Mouse (Mus musculus): ENCODE measurements around the gene Spg11.
"Not testable (repeated sequence)": the region's sequence is repeated elsewhere in the genome, so short reads cannot be mapped to it uniquely, and the experiment has no call there.

Spg11 gene

DNA sequence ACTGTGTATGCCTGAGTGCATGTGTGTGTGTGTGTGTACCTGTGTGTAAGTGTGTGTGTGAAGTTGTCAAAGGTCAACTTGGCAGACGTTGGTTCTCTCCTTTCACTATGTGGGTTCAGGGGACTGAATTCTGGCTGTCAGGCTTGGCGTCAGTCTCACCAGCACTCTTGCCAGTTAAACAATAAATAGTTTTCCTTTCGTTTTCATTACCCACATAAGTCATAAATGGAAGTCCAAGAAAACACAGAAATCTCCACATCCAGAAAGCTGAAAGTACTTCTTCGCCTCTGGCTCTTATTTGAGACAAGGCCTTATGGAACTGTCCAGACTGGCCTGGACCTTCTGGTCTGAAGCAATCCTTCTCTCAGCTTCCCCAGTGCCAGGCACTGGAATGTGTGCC, 27.6 kb upstream of the Spg11 start:
- DNase-seq (ENCODE audit: low spot score in 2 of 2): no peak

DNA sequence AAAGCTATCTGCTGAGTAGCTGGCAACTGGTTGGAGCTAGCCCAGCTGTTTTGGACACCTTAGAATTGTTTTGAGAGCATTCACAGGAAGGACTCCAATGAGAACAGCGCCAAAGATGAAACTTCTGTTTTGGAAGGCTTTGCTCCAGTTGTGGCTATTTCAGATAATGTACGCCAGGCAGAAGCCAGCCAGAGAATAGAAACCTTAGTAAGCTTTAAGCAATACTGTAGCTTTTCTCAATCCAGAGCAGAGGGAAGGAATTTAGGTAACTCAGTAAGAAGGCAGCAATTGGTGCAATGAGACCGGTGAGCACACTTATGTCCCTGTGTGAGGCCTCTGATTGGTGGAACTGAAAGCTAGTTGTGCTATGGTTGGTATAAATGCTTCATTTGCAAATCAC, 24.9 kb upstream of the Spg11 start:
- no peak for DNase-seq (ENCODE audit: low spot score in 2 of 2)

DNA sequence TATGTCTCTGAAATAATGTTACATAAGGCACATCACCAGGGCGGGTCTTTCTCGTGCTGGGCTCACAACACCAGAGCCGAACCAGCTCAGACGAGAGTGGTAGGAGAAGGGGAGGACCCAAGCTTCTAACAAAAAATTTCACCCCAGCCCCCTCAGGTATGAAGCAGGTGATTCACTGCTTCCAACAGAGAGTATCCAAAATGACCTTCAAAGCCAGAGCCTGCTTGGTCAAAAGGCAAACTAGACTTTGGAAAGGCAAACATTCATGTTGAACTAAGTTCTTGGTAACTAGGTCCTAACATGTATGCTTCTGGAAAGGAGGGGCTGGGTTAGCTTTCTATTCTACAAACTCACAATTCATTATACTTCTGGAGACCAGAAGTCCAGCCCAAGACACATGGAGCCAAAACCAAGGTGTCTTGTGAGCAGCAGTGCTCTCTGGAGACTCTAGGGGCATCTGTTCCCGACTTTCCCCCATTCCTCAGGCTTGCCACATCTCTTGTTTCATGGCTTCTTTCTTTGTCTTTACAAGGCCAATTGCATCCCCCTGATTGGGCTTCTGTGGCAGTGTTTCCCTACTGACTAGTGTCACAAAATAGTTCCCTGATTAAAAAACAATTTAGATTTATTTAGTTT, 23.3 kb upstream of the Spg11 start:
- no peak for DNase-seq (ENCODE audit: low spot score in 2 of 2)

DNA sequence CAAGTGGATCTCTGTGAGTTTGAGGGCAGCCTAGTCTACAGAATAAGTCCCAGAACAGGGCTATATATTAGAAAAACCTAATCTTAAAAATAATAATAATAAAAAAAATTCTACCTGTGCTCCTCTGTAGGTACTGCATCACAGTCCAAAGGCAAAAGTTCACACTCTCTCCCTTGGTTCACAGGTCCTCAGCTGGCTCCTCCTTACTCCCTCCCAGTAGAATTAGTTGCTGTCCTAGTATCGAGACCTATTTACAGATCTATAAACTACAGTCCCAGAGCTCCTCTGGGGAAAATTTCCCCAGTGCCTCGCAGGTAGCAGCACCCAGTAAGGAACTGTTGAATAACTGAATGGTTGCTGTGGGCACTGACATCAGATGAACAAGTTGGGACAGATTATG, 22.6 kb upstream of the Spg11 start:
- no peak for DNase-seq (ENCODE audit: low spot score in 2 of 2)

DNA sequence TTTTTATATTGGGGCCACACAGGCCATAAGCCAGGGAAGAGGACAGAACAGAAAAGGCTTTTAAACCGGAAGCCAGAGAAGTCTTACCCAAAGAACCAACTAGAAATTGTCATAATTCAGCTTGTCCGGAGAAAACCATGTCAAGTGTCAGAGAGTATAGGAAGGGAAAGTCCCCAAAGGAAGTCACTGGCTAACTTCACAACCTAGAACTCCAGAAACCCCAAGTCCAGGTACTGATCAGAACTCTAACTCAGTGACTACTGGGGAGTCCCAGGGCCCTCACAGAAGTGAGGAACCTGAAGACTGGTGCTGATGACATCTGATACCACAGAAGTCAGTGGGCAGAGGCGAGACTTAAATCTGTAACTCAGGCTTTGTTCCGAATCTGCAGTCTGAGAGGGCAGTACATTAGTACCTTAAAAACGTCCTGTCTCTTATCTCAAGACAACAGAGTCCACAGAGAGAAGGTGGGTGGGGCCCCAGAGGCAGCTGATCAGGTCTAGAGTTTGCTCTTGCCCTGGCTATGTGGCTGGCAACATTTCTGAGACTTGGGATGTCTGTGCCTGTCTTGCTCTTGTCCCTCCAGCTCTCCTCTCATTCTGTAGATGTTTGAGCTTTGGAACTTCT, 19.8 kb upstream of the Spg11 start:
- no peak for DNase-seq (ENCODE audit: low spot score in 2 of 2)

DNA sequence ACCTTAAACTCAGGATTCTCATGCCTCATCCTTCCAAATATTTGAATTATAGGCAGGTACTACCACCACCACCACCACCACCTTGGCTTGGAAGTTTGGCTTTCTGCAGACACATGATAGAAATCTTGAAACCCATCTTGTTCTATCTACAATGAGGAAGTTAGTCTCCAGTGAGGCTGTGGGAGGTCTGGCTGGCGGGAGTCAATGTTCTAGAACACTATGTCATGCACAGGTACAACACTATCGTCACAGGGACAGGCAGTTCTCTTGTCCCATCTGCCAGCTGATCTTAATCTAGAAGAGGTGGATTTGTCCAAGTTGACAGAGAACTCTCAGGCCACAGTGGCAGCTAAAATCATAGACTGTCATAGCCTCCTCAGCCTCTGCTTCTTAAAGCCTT, 14.4 kb upstream of the Spg11 start:
- DNase-seq (ENCODE audit: low spot score in 2 of 2): no peak

DNA sequence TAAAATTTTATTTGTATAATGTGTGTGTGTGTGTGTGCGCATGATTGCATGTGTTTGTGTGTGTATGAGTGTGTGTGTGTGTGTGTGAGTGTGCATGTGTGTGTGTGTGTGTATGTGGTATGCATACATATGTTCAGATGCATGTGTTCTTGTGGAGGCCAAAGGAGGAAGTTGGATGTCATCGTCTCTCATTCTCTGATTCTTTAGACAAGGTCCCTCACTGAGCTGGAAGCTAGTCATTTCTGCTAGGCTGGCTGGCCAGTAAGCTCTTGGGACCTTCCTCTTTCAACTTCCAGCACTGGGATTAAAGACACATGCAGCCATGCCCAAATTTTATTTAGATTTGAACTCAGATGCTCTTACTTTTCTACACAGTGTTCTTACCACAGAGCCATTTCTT, 13.9 kb upstream of the Spg11 start:
- no peak for DNase-seq (ENCODE audit: low spot score in 2 of 2)

DNA sequence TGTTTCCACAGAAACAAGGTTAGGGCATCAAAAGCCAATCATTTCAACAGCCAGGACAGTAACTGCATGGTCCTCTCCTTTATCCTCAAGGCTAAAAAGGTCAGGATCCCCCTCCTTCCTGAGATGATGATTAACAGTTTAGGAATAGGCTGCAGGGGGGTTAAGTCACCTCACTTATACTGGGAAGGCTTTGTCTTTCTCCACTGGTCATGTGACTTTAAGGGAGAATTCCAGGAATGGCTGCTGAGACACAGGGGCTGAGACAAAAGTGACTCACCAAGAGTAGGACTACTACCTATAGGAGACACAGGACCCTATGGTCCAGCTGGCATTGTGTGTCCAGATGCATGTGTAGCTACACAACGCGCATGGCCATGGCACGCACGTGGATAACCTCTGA, 9.4 kb upstream of the Spg11 start:
- no peak for DNase-seq (ENCODE audit: low spot score in 2 of 2)

DNA sequence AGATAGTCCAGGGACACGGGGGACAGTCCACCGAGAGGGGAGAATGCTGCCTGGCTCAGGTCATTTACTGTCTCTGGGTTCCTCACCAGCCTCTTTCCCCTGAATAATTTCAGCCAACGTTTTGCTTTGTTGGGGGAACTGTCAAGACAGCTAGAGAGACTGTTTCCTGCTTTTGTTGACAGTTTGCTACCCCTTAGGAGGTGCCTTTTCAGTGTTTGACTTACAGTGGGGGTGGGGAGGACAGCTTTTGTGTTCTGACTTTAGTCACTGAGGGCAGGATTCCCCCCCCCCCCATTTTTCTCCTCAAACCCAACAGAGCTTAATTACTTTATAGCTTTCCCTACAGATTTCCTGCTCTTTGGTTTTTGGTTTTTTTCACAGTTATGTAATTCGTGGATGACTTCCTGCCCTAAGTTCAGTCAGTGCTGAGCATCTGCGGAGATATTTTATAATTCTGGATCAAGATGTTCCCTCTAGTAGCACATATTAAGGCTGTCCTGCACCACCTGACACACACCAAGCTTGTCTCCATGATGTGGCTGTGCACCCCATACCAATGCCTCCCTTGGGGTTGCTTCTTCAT, 8.7 kb upstream of the Spg11 start:
- DNase-seq (ENCODE audit: low spot score in 2 of 2): no peak

DNA sequence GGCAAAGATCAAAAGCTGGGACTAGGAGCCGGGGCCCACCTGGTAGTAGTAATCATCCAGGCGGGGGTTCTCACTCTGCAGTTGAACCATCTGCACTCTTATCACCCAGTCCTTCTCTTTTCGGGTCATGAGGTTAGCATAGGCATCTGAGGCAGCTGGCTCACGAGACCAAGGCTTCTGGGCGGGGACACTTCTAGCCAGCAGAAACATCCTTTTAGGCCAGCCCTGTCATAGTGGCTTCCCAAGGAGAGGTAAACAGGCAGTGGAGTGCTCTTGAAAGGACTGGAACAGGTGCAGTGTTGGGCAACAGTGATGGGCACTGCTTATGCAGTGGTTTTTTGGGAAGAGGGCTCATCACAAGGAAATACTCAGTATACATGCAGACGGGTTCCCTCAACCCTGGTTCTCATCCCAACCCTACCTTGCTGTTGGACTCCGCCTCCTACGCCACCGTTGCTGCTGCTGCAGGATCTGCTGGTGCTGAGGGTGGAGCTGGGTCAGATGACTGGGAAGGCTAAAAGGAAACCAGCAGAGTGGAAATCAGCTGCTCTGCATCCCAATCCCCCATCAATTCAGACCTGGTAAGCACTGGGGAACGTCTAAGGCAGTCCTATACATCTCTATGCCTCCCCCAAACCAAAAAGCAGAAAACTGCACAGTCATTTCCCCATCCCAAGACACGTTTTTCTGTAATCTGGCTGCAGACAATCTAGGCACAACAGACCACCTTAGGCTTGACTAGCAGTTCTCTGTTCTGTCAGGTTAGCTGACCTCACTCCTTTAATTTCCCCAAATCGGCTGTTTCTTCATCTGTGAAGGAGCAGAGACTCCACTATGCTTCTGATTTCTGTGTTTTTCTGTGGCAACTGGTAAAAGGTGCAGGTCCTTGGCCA, 7.7 kb upstream of the Spg11 start:
- no peak for DNase-seq (ENCODE audit: low spot score in 2 of 2)

DNA sequence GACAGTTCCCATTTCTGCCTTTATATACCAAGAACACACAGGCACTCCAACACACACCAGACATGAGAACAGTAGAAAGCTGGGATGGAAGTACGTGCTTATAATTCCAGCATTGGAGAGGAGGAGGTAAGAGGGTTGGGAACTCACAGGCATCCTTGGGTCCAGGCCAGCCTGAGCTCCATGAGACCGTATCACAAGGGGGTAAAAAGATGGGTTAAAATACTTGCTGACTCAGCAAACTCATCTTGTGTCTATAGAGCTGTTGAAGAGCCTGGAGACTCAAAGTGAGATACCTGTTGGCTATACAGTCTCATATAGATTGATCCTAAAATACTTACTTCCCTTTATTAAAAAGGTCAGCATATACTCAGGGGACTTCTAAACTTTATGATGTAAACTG, 1.3 kb downstream of the Spg11 start:
- DNase-seq (ENCODE audit: low spot score in 2 of 2): no peak

DNA sequence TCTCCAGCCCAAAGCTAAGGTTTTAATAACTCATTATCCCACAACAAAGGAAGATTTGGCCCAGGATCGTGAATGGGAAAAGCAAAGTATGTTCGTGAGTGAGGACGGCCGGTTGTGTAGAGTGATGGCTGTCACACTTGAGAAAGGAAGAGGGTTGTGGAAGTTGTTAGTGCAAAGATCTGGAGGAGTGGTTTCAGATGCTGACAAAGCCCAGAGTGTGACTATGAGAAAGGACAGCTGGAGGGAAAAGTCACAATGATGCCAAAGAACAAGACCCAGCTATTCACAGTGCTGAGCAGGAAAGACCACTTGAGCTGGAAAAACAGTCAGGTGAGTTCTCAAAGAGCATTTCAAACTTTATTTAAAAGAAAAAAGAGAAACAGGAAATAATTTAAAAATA, 8.5 kb downstream of the Spg11 start:
- DNase-seq (ENCODE audit: low spot score in 2 of 2): no peak

DNA sequence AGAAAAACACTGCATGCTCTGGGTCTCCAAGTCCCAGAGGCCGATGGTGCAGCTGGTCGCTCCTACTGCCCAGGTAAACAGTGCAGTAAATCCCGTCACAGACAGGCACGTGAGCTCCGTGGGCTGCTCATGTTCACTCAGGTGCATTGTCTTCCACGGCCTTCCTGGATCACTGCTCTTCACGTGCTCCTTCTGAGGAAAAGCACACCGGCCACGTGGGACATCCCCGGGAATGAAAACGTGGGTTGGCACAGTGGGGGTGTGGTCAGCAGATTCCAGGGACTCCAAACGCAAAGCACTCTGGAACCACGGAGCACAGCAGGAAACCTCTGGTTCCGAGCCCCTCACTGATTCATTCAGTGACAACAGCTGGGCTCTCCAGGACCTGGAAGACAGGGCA, 10.1 kb downstream of the Spg11 start:
- no peak for DNase-seq (ENCODE audit: low spot score in 2 of 2)

DNA sequence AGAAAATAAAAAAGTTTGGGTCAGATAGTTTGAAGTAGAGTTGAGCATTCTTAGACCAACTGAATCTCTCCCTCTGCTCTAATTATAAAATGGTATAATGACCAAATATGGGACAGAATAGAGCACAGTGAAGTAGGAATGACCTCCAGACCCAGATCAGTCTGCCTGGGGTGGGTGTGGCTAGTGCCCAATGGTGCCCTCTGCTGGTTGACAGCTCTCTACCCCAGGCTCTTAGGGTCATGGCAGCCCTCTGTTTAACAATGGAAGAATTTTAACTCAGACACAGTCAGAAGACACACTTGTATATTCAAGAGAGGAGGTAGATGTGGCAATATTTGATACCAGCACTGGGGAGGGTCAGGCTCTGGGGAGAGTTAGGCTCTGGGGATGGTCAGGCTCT, 16.1 kb downstream of the Spg11 start:
- DNase-seq (ENCODE audit: low spot score in 2 of 2): no peak

DNA sequence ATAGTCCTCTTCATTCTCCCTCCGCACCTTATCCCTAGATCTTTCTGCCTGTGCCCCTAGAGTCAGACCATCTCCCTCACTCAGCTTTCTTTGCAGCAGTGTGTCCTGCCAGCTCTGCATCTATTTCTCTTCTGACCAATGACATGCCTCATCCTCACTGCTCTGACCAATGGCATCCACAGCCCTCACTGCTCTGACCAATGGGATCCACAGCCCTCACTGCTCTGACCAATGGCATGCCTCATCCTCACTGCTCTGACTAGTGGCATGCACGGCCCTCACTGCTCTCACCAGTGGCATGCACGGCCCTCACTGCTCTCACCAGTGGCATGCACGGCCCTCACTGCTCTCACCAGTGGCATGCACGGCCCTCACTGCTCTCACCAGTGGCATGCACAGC, 20.5 kb downstream of the Spg11 start:
- DNase-seq (ENCODE audit: low spot score in 2 of 2): not testable (repeated sequence)

DNA sequence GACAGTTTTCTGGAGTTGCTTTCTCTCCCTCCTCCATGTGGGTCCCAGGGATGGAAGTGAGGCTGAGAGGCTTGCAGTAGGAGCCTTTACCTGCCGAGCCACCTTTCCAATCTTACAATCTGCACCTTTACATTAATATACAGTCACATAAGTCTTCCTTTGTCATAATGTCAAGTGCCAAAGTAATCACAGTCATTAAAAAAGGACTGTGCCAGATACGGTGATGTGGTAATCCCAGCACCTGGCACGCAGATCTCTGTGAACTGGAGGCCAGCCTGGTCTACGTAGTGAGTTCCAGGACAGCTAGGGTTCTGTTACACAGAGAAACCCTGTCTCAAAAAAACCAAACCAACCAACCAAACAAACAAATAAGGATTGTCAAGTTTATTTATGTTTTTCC, 24.3 kb downstream of the Spg11 start:
- DNase-seq (ENCODE audit: low spot score in 2 of 2): no peak

DNA sequence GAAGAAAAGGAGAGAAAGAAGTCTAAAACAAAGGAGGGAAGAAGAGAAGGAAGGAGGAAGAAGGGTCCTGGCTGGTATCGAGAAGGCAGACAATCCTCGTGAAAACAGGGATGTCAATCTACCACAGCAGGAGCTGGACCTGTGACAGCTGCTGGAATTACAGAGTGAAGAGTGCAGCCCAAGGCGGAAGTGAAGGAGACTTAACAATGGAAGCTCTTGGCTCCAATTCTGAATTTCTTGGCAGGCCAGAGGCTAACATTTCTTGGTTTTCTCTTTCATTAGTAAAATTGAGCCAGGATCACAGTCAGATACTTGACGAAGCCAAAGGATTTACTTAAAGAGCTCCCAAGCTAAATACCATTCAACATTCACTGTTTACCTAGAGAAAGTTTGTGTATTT, 31.7 kb downstream of the Spg11 start:
- no peak for DNase-seq (ENCODE audit: low spot score in 2 of 2)

DNA sequence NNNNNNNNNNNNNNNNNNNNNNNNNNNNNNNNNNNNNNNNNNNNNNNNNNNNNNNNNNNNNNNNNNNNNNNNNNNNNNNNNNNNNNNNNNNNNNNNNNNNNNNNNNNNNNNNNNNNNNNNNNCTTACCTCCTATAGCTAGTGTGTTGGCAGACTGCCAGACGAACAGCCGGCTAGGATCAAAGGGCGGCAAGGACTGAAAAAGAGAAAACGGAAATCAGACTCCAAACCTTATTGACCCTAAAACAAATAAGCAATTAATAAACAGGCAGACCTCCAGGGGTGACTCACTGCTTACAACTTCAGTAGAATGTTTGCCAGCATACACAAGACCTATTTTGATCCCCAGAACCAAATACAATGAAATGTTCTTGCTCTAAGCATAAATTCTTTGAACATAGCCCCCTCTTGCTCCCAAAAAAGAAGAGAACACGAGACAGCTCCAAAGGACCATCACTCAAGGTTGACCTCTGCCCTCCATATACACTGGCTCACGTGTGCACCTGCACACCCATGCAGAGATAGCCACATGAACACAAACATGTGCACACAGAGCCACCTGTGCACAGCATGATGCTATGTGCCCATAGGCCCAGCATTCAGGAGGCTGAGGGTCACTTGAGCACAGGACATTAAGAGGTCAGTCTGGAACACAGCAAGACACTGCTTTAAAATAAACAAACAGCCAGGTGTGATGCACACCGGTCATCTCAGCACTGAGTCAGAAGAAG, 36.3 kb downstream of the Spg11 start:
- no peak for DNase-seq (ENCODE audit: low spot score in 2 of 2)

DNA sequence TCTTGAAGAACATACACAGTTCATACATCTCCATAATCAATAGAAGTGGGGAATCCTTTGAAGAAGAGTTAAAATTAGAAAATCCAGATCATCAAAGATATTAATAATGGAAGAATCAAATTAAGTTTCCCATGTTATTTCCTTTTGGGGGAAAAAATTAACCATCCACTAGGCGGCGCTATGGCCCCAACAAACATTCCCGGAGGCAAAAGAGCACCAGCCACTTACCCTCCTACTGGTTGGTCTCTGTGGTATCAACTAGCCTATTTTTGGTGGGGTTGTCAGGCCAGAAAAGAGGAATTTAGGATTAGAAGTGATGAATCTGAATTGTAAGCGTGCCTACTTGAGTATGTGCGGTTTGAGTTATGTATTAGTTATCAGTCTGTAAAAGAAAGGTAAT, 48.3 kb downstream of the Spg11 start:
- no peak for DNase-seq (ENCODE audit: low spot score in 2 of 2)

DNA sequence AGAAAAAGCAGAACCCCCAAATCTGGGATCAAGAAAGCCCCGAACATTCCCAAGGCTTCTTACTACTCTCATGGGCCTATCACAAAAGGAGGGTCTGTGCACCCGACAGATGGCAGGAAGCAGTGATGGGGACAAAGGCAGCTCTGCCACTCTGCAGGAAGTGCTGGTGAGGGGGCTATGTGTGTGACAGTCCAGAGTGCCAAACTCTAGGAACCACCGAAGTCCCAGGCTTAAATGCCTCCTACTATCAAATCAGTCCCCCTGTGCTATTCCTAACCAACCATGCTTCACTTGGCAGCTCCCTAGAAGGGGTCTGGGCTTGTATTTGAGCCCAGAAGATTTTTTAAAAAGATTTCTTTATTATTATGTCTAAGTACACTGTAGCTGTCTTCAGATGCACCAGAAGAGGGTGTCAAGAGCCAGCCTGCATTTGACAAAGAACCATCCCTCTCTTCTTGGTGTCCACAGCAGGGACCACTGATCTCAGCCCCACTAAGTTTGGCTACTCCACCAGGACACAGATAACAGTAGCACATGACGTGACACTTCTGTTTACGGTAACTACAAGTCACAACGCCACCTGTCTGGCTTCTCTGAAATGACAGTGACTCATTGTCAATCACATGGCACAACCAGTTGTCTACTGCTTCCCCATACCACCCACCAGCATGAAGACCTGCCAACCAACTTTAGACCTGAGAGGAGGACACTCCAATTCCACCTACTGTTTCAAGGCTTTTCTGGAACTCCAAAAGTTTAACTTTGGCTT, 48.9 kb downstream of the Spg11 start:
- no peak for DNase-seq (ENCODE audit: low spot score in 2 of 2)

DNA sequence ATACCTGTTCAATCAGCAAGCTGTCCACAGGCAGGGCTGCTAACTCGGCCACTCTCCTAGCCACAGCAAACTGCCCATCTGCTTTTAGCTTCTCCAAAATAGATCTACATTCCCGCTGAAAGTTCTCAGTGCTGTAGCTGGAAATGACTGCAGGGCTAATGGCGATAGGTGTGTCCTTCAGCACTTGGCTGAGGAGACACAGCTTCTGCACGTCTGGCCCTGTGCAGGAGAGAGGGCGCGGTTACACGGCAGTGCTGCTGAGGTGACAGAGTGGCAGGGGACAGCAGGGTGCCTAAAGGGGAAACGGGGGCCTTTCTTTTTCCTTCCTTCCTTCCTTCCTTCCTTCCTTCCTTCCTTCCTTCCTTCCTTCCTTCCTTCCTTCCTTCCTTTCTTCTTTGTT, 51.9 kb downstream of the Spg11 start:
- no peak for DNase-seq (ENCODE audit: low spot score in 2 of 2)
